Mouse (Mus musculus) cerebellum, adult 2 months (tissue): Measurements from ENCODE around the gene Pcsk4. TPM values are rescaled to one million over a fixed set of nuclear protein-coding genes. Genes with fewer than 3 reads are reported as not detected.

Source experiments
- DNase-seq, 2 experiments: peaks; one replicate each; pipeline ENCODE4 v3.0.0; 2021
- H3K27ac ChIP-seq: fragments of 200-500 bp; 2 replicates; pipeline ENCODE4 v1.5.1; 2012; ENCODE audit warnings: low read length, control low read depth, inconsistent platforms; ENCODE audit not compliant: insufficient read depth
- H3K27me3 ChIP-seq: fragments of 200-500 bp; 2 replicates; pipeline ENCODE4 v1.6.1; 2012; ENCODE audit warnings: inconsistent platforms, mild to moderate bottlenecking, low read length, moderate library complexity; ENCODE audit not compliant: control insufficient read depth, insufficient read depth
- H3K4me1 ChIP-seq: fragments of 200-500 bp; 2 replicates; pipeline ENCODE4 v1.6.1; 2011; ENCODE audit warnings: low read length; ENCODE audit not compliant: control insufficient read depth, insufficient read depth
- H3K4me3 ChIP-seq: fragments of 200-500 bp; replicated peaks from 2 replicates; pipeline ENCODE3; 2011; ENCODE audit warnings: mild to moderate bottlenecking, low read depth, low read length, control low read depth; ENCODE audit not compliant: insufficient read depth
- CTCF ChIP-seq: fragments of 200-500 bp; IDR thresholded peaks from 2 replicates; pipeline ENCODE4 v1.5.1; 2011; ENCODE audit warnings: low read depth, mild to moderate bottlenecking, control low read depth, low read length, moderate library complexity, borderline replicate concordance; ENCODE audit not compliant: insufficient read depth
- POLR2A ChIP-seq: fragments of 200-500 bp; IDR thresholded peaks from 2 replicates; pipeline ENCODE4 v1.6.1; 2011; ENCODE audit warnings: low read length, control low read depth, borderline replicate concordance; ENCODE audit not compliant: insufficient read depth
- WGBS: fragments of 180-500 bp; shearing (Covaris S2); methylation state at CpG from one replicate; pipeline ENCODE4 v1.1.7; 2018; 5-methylcytosine and 5-hydroxymethylcytosine counted together
- polyA plus RNA-seq: library from polyadenylated mRNA; depleted of rRNA; stranded (reverse); fragments of >200 nt; gene quantifications from 2 replicates; pipeline ENCODE4 v1.2.3, GENCODE M21; 2012

Gene Pcsk4
- polyA plus RNA-seq, 1 experiment: 14.1 TPM

- TF ChIP-seq CTCF: no peak
- TF ChIP-seq POLR2A: no peak
- H3K4me3 ChIP-seq: peak overlapping the region; percentile 78
- DNase-seq: peak in 1 of 2 experiments; percentile 58
- peak overlapping the region; percentile 65 for H3K27ac ChIP-seq
- peaks cover 12% of the 10 kb centered on the region; the same call in 1 of the 2 replicates for H3K4me1 ChIP-seq
- H3K27me3 ChIP-seq: no peaks in the 10 kb centered on the region
- WGBS: under 1% methylated on average over 34 of the region's 34 CpGs
Observed at GRCm38 (mm10) chr10:80356737-80357136, 27.4 kb upstream of the Pcsk4 start.

- Histone ChIP-seq H3K4me1 (peaks cover 12% of the 10 kb centered on the region; the same call in 1 of the 2 replicates), H3K27me3 (no peaks in the 10 kb centered on the region), H3K27ac (peak within 1 kb of the TSS; percentile 98), H3K4me3 (peak within 1 kb of the TSS; percentile 78)
- peak; percentile 79 to 84 for DNase-seq
- under 1% methylated on average over 52 of the region's 53 CpGs for WGBS
- TF ChIP-seq POLR2A (peak; percentile 95), CTCF (no peak)
Observed at GRCm38 (mm10) chr10:80356001-80356682, 26.8 kb upstream of the Pcsk4 start, which contains the start of gene Plk5. Gene Plk5, plus strand, starts transcription at chr10:80356459.

GRCm38 (mm10) chr10:80355431-80355830 lies 26.1 kb upstream of the Pcsk4 start:
- Histone ChIP-seq H3K27ac (peak overlapping the region; percentile 98), H3K4me1 (peaks cover 12% of the 10 kb centered on the region; the same call in 1 of the 2 replicates), H3K27me3 (no peaks in the 10 kb centered on the region), H3K4me3 (peak overlapping the region; percentile 78)
- TF ChIP-seq POLR2A: peak; percentile 84
- no peak for TF ChIP-seq CTCF
- DNase-seq: peak; percentile 83 to 86
- WGBS: 4% methylated on average over 9 of the region's 9 CpGs

- peaks cover 17% of the 10 kb centered on the region for H3K4me1 ChIP-seq
- H3K4me3 ChIP-seq: no peak overlapping the region
- 84% methylated on average over 8 of the region's 8 CpGs for WGBS
- no peaks in the 10 kb centered on the region for H3K27me3 ChIP-seq
- TF ChIP-seq CTCF (no peak), POLR2A (no peak)
- no peak overlapping the region for H3K27ac ChIP-seq
- DNase-seq: no peak
Observed at GRCm38 (mm10) chr10:80352727-80353126, 23.4 kb upstream of the Pcsk4 start.

- WGBS: 38% methylated on average over 11 of the region's 11 CpGs
- no peak for TF ChIP-seq CTCF
- TF ChIP-seq POLR2A: no peak
- no peak overlapping the region for H3K27ac ChIP-seq
- no peak for DNase-seq
- H3K4me3 ChIP-seq: no peak overlapping the region
- H3K4me1 ChIP-seq: peaks cover 20% of the 10 kb centered on the region
- H3K27me3 ChIP-seq: no peaks in the 10 kb centered on the region; the same call in 1 of the 2 replicates
Observed at GRCm38 (mm10) chr10:80351896-80352295, 22.6 kb upstream of the Pcsk4 start.

GRCm38 (mm10) chr10:80350292-80350691 lies 21.0 kb upstream of the Pcsk4 start:
- Histone ChIP-seq H3K4me3 (no peak overlapping the region), H3K4me1 (peaks cover 18% of the 10 kb centered on the region), H3K27me3 (no peaks in the 10 kb centered on the region; the same call in 1 of the 2 replicates), H3K27ac (no peak overlapping the region)
- 6% methylated on average over 7 of the region's 7 CpGs for WGBS
- peak; percentile 76 to 91 for DNase-seq
- TF ChIP-seq POLR2A (no peak), CTCF (peak; percentile 95)

- Histone ChIP-seq H3K27me3 (no peaks in the 10 kb centered on the region; the same call in 1 of the 2 replicates), H3K27ac (no peak overlapping the region), H3K4me3 (no peak overlapping the region), H3K4me1 (peaks cover 8% of the 10 kb centered on the region)
- no peak for TF ChIP-seq POLR2A
- no peak for DNase-seq
- WGBS: 21% methylated on average over 25 of the region's 26 CpGs
Observed at GRCm38 (mm10) chr10:80348981-80349380, 19.7 kb upstream of the Pcsk4 start.

GRCm38 (mm10) chr10:80348244-80348781 lies 19.0 kb upstream of the Pcsk4 start, which contains the start of gene Adamtsl5:
Gene Adamtsl5, minus strand, starts transcription at chr10:80348412.
- H3K27me3 ChIP-seq: no peaks in the 10 kb centered on the region; the same call in 1 of the 2 replicates
- WGBS: 1% methylated on average over 42 of the region's 42 CpGs
- peak in 1 of 2 experiments; percentile 59 for DNase-seq
- H3K4me1 ChIP-seq: peaks cover 8% of the 10 kb centered on the region
- TF ChIP-seq CTCF: peak; percentile 70
- TF ChIP-seq POLR2A: no peak
- no peak within 1 kb of the TSS for H3K27ac ChIP-seq
- H3K4me3 ChIP-seq: peak within 1 kb of the TSS; percentile 31
